In genomic region chr15:94601339-94601738, GRCm38 (mm10) we compare ENCODE assay signal across 1 mouse cellular context.
TF ChIP-seq lines count a peak whose summit lies in the region.

No protein-coding gene starts in this region.

TF ChIP-seq in MEL, 35 proteins besides CTCF, POLR2A, EP300 and RAD21 (continued from another document):
- peak; percentile 59; the same call in 1 of the 2 replicates for TF ChIP-seq SIN3A (IDR thresholded peaks at IDR 0.05; ENCODE audit: low read length)
- TF ChIP-seq MAX (IDR thresholded peaks at IDR 0.05; ENCODE audit: low read length) = no peak
- TF ChIP-seq KAT2A (conservative IDR thresholded peaks at IDR 0.05; ENCODE audit: low read depth, low read length) = no peak
- TF ChIP-seq USF1 (IDR thresholded peaks at IDR 0.05; ENCODE audit: low read depth, low read length) = no peak
- no peak for TF ChIP-seq USF2 (IDR thresholded peaks at IDR 0.05; ENCODE audit: borderline replicate concordance in 1 of 2, insufficient read depth in 1 of 2, low read depth in 1 of 2, low read length in 2 of 2)
- no peak for TF ChIP-seq MYB (IDR thresholded peaks at IDR 0.05; ENCODE audit: low read depth, low read length)
- no peak for TF ChIP-seq RCOR1 (IDR thresholded peaks at IDR 0.05; ENCODE audit: low read depth, low read length)
- TF ChIP-seq GATA1 (IDR thresholded peaks at IDR 0.05; ENCODE audit: low read depth, low read length) = peak; percentile 3; the same call in 1 of the 2 replicates
- peak; percentile 53 for TF ChIP-seq ZC3H11A (IDR thresholded peaks at IDR 0.05; ENCODE audit: low read depth, low read length)
- TF ChIP-seq CHD1 (IDR thresholded peaks at IDR 0.05; ENCODE audit: low read depth, low read length) = no peak
- TF ChIP-seq NELFE (IDR thresholded peaks at IDR 0.05; ENCODE audit: low read depth, low read length) = no peak
- no peak for TF ChIP-seq NRF1 (IDR thresholded peaks at IDR 0.05; ENCODE audit: insufficient read depth, low read depth, low read length, poor library complexity, severe bottlenecking)
- no peak for TF ChIP-seq CHD2 (IDR thresholded peaks at IDR 0.05; ENCODE audit: low read length)
- TF ChIP-seq HCFC1 (IDR thresholded peaks at IDR 0.05; ENCODE audit: low read depth, low read length) = 0 out of 2 replicates have a peak, but pooled peaks have one; percentile 33
- 0 out of 2 replicates have a peak, but pooled peaks have one; percentile 30 for TF ChIP-seq MYC (IDR thresholded peaks at IDR 0.05; ENCODE audit: low read depth, low read length)
- no peak for TF ChIP-seq POLR2AphosphoS5 (IDR thresholded peaks at IDR 0.05; ENCODE audit: borderline replicate concordance, low read depth, low read length)
- 0 out of 2 replicates have a peak, but pooled peaks have one; percentile 35 for TF ChIP-seq TCF12 (IDR thresholded peaks at IDR 0.05; ENCODE audit: low read depth, low read length)
- TF ChIP-seq TBP (IDR thresholded peaks at IDR 0.05; ENCODE audit: low read depth, low read length) = no peak
- TF ChIP-seq MAFK (IDR thresholded peaks at IDR 0.05; ENCODE audit: borderline replicate concordance, low read depth, low read length) = no peak
- no peak for TF ChIP-seq MXI1 (IDR thresholded peaks at IDR 0.05; ENCODE audit: low read depth, low read length)
- TF ChIP-seq ZNF384 (IDR thresholded peaks at IDR 0.05; ENCODE audit: low read depth, low read length) = peak; percentile 42; the same call in 1 of the 2 replicates
- TF ChIP-seq ZKSCAN1 (IDR thresholded peaks at IDR 0.05; ENCODE audit: low read depth, low read length) = no peak
- TF ChIP-seq TAL1 (IDR thresholded peaks at IDR 0.05; ENCODE audit: low read length) = no peak
- no peak for TF ChIP-seq JUND (IDR thresholded peaks at IDR 0.05; ENCODE audit: low read depth, low read length)
- no peak for TF ChIP-seq BHLHE40 (IDR thresholded peaks at IDR 0.05; ENCODE audit: borderline replicate concordance, low read depth, low read length)
- no peak for TF ChIP-seq MEF2A (IDR thresholded peaks at IDR 0.05; ENCODE audit: extremely low read depth, insufficient replicate concordance, low read depth, low read length, poor library complexity, severe bottlenecking)
